Mouse (Mus musculus) right cerebral cortex, postnatal 36 days (tissue): ENCODE results near the gene Slc25a29.

ENCODE experiments used
- DNase-seq, 2 experiments: peaks; one replicate each; pipeline ENCODE4 v3.0.0; 2022; ENCODE audit warnings: low spot score in 2 of 2, mixed read lengths in 1 of 2

The Slc25a29 gene

DNA sequence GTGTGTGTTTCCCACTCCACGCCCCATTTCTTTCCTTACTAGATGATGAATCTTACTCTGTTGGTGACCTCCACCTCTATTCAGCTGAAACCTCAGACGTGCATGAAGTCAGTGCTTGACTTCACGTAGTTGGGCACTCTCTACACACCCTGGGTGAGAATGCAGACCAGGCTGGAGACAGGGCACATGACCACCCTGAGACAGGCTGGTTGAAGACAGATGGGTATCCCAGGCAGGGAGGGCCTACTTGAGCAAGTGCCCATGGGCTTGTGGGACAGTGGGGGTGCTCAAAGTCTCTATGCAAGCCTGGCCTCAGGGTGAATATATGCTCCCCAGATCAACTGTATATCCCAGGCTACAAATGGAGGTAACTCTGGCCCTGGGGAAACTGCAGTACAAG, 1.3 kb downstream of the Slc25a29 start:
- no peak for DNase-seq

DNA sequence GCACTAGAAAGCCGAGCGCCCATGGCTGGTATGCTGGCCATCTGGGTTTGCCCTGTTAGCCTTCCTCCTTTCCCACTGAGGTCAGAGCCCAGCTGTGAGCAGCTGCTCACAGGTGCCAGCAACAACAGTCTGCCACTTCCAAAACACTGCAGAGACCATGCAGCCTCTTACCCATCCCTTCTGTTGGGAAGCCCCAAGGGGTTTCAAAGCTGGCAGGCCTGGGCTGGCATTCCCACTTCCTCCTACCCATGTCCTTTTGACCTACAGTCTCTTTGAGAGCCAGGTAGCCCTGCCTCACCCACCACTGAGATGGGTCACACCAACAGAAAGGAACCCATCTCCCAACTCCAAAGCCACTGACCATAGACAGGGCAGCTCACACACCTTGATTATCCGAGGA, 2.3 kb downstream of the Slc25a29 start:
- no peak for DNase-seq

GRCm38 (mm10) chr12:108832851-108833250, 2.8 kb downstream of the Slc25a29 start:
- DNase-seq, result peak in 1 of 2 experiments; percentile 34

- DNase-seq, result no peak
These were observed 3.6 kb downstream of the Slc25a29 start for GRCm38 (mm10) chr12:108831966-108832643.

- no peak for DNase-seq
These were observed 5.3 kb downstream of the Slc25a29 start for GRCm38 (mm10) chr12:108830358-108830757.

GRCm38 (mm10) chr12:108829636-108830035, 6.0 kb downstream of the Slc25a29 start:
- no peak for DNase-seq

DNA sequence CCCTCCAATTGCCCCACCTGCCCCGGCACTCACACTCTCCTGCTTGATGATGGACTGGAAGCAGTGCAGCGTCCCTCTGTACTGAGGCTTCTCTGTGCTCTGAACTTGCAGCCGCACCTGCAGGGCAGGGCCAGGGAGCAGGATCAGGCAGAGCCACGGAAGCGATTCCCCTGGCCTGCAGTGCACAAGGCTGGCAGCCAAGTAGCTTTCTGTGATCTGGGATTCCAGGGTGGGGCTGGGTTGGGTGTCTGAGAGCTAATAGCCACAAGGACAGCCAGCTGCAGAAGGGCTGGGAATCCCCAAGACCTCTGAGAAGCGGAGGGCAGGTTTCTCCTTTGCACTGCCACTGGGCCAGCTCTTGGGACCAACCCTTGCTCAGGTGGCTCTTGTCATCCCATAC, 8.0 kb downstream of the Slc25a29 start:
- DNase-seq, result no peak

- no peak for DNase-seq
These were observed 8.6 kb downstream of the Slc25a29 start for GRCm38 (mm10) chr12:108826958-108827535.

DNA sequence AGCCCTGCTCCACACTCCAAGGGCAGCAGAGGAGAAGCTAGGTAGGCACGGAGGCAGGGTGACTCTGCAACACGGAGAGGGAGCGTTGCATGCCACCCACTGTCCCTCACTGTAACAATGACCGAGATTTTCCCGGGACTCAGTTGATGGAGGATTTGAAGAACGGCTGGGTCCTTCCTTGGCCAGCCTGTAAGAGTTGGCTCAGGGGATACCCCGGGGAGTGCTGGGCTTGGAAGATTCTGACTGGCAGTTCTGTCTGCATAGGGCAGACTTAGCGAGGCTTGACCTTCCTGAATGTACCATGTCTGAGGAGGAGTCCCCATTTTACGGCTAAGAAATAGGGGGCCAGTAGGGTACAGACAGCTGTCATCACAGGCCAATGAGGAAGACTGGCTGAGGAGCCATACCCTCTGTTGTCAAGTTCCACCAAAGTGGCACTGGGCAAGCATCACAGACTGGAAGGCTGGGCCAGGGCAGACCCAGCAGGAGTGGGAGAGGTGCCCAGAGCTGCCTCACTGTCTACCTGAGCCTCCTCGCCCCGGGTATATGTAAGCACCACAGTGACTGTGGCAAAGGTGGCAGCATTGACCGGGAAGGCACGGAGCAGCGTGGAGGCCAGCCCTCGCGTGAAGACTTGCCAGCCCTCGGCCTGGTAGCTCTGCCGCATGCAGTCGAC, 9.3 kb downstream of the Slc25a29 start:
- DNase-seq, result no peak

- DNase-seq, result no peak
These were observed 10.0 kb downstream of the Slc25a29 start for GRCm38 (mm10) chr12:108825561-108826224.

DNA sequence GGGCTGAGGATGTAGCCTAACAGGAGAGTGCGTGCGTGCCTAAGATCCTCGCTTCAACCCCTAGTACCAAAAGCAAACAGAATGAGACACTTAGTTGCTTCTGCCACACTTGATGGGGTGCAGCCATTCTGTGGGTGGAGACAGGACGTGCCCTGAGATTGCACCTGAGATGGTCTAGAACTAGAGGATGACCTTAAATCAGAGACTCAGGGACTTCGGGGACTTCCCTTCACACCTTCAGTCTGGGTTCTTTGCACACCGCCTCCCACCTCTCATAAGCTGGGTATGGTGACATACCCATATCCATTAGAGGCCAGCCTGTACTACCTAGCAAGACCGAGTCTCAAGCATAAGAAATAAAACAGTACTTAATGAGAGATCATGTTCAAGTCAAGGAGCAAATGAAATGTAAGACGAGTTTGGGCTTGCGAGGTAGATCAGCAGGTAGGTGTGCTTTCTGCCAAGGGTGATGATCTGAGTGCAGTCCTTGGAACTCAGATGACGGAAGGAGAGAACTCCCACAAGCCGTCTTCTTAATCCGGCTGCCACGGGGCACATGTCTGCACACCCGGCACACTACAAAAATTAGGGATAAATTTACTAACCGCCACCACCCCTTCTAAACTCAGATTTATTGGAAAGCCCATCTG, 11.3 kb downstream of the Slc25a29 start:
- no peak for DNase-seq

GRCm38 (mm10) chr12:108823036-108823435, 12.6 kb downstream of the Slc25a29 start:
- DNase-seq, result no peak

DNA sequence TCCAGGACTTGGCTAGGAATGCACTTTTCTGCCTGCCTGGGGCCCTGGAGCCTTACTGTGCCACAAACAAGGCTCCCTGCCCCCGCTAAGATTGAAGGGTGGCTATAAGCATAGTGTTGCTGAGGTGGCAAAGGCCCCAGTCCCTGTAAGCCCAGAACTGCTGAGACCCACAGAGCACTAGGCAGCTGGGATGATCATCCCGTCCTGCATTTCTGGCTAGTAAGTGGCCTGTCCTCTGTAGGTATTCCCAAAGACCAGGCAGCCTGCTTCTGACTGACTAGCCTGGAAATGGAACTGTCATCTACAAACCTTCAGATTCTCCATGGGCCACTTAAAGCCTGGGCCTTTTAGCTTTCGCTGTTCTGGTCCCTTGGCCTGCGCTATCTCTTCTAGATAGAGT, 15.2 kb downstream of the Slc25a29 start:
- no peak for DNase-seq

GRCm38 (mm10) chr12:108816569-108816968, 19.1 kb downstream of the Slc25a29 start:
- DNase-seq, result no peak

- no peak for DNase-seq
These were observed 21.2 kb downstream of the Slc25a29 start for GRCm38 (mm10) chr12:108814470-108814869.

GRCm38 (mm10) chr12:108812463-108812862, 23.2 kb downstream of the Slc25a29 start:
- no peak for DNase-seq

GRCm38 (mm10) chr12:108811133-108811532, 24.6 kb downstream of the Slc25a29 start:
- DNase-seq, result no peak

- no peak for DNase-seq
These were observed 25.4 kb downstream of the Slc25a29 start for GRCm38 (mm10) chr12:108810309-108810708.

DNA sequence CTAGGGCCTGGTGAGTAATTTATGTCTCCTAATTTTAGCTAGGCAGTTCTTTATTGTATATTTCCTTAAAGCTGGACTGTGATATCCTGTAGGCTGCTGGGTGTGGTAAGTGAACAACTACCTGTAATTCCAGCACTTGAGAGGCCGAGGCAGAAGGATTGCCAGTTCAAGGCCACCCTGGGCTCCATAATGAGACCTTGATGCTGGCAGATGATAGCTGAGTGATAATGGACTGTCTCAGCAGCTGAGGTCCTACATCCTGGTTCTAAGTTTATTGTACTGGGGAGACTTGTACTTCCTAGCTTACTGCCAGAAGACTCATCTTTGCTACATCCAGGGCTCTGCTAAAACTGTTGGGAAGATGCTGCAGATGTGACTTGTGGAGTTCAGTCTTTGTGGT, 25.9 kb downstream of the Slc25a29 start:
- DNase-seq, result no peak

DNA sequence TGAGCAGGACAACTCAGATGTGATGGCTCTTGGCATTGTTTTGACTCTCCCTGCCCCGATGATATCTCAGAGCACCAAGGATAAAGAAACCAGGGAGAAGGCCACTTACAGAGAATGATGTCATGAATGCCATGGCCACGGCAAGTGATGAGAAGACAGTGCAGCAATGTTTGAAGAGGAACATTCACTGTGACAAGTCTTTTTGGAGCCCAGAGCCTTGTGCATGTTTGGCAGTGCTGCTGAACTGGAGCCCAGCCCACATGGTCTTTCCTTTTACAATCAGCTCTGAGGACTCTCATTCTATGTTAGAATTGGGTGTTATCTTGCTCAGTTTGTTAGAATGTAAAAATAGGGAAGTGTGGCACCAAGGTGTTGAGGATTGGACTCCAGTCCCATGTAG, 27.2 kb downstream of the Slc25a29 start:
- no peak for DNase-seq

DNA sequence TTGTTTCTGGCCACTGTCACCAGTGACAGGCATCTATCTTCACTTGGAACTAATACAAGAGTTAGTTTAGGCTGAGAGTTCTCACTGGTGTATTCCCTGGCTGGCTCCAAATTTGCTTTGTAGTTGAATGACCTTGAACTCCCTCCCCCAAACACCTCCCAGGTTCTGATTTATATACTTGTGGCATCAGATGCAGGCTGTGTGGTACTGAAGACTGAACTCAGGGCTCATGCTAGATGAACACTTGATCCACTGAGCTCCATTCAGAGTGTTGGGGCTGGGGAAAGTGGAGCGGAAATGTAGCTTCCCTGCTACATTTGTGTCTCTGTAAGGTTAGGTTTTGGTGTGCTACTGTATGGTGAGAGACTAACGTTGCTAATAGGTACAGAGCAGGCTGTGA, 31.3 kb downstream of the Slc25a29 start:
- DNase-seq, result no peak

- no peak for DNase-seq
These were observed 34.1 kb downstream of the Slc25a29 start for GRCm38 (mm10) chr12:108801613-108802012.
